Mouse (Mus musculus): ENCODE data around the gene Gm43951. TPM values are rescaled to one million over a fixed set of nuclear protein-coding genes. Genes with fewer than 3 reads are reported as not detected.
"Not testable (repeated sequence)": the region's sequence is repeated elsewhere in the genome, so short reads cannot be mapped to it uniquely, and the experiment has no call there.

Gene Gm43951
- polyA plus RNA-seq, 1 experiment from 2014 or later, result not detected

DNA sequence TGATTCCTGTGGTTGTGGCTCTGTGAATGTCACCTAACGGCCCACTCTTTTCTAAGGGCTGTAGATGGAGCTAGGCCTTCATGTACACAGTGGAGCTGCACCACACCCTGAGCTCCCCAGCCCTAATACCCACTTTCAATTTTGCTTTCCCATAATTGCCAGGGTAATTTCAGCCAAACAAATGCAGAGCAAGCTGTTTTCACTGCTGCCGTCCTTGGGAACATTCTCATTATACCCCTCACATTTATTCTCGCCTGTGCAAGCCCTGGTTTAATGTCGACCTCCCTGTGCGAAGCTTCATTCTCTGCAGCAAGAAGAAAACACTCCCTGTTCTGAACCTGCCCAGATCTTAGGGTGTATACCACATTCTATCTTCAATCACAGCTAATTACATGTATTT is 30.7 kb downstream of the Gm43951 start:
- no peak overlapping the region for H3K9ac ChIP-seq
- H3K9me3 ChIP-seq (ENCODE audit: low read depth, low read length), result no peaks in the 10 kb centered on the region
- ATAC-seq (ENCODE audit: insufficient read depth), result no peak
- peaks cover 57% of the 10 kb centered on the region for H3K36me3 ChIP-seq (ENCODE audit: insufficient read depth)
- no peaks in the 10 kb centered on the region for H3K27me3 ChIP-seq (ENCODE audit: insufficient read depth, low read length)
- no peak overlapping the region for H3K27ac ChIP-seq (ENCODE audit: low read depth)
- WGBS, result 85% methylated on average over 5 of the region's 5 CpGs
- TF ChIP-seq CTCF (IDR thresholded peaks at IDR 0.05; ENCODE audit: low read depth), result no peak
- H3K4me1 ChIP-seq (ENCODE audit: insufficient read depth), result no peaks in the 10 kb centered on the region
- no peak overlapping the region for H3K4me3 ChIP-seq (ENCODE audit: low read depth, low read length)
- DNase-seq, result no peak
- no peak overlapping the region for H3K4me2 ChIP-seq

DNA sequence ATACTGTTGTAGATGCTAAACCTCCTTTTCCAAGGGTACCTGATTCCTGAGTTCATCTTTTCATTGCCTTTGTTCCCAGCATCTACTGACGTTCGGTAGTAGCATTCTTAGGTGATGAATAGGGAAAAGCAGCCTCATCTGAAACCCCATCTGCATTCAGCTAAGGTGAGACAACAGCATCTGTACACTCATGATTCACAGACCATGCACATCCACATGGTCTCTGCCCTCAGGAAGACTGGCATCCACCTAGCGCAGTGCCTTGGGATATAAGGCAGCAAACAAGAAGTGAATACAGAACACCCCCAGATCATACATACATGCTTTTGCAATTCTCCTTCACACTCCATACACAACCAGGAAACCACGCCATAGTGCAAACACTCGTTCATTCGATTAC is 31.9 kb downstream of the Gm43951 start:
- Histone ChIP-seq H3K36me3 (ENCODE audit: insufficient read depth) (peaks cover 61% of the 10 kb centered on the region), H3K4me1 (ENCODE audit: insufficient read depth) (no peaks in the 10 kb centered on the region), H3K9me3 (ENCODE audit: low read depth, low read length) (no peaks in the 10 kb centered on the region), H3K9ac (no peak overlapping the region), H3K27ac (ENCODE audit: low read depth) (no peak overlapping the region), H3K4me2 (no peak overlapping the region), H3K4me3 (ENCODE audit: low read depth, low read length) (no peak overlapping the region), H3K27me3 (ENCODE audit: insufficient read depth, low read length) (no peaks in the 10 kb centered on the region)
- no peak for ATAC-seq (ENCODE audit: insufficient read depth)
- no peak for DNase-seq
- no peak for TF ChIP-seq CTCF (IDR thresholded peaks at IDR 0.05; ENCODE audit: low read depth)
- 89% methylated on average over 6 of the region's 6 CpGs for WGBS

DNA sequence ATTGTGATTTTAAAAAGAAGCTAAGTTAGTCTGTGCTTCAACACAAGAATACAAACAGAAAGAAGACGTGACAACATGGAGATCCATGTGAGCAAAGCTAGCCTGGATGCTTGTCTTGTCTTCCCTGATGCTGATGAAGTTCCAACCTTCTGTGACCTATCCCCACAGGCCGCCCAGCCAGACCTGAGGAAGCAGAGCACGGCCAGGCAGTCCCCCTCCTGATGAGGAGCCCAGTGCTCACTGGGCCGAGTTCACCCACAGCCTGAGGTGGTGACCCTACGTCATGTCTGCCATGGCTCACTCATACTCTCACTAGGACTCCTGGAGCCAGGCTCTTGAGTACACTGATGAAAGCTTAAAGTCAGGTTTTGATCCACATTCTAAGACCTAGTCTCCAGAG is 33.1 kb downstream of the Gm43951 start:
- ATAC-seq (ENCODE audit: insufficient read depth) (no peak), DNase-seq (no peak)
- Histone ChIP-seq H3K9ac (no peak overlapping the region), H3K27ac (ENCODE audit: low read depth) (no peak overlapping the region), H3K27me3 (ENCODE audit: insufficient read depth, low read length) (no peaks in the 10 kb centered on the region), H3K9me3 (ENCODE audit: low read depth, low read length) (no peaks in the 10 kb centered on the region), H3K4me2 (no peak overlapping the region), H3K4me1 (ENCODE audit: insufficient read depth) (no peaks in the 10 kb centered on the region), H3K4me3 (ENCODE audit: low read depth, low read length) (no peak overlapping the region), H3K36me3 (ENCODE audit: insufficient read depth) (peaks cover 69% of the 10 kb centered on the region)
- 79% methylated on average over 5 of the region's 5 CpGs for WGBS
- TF ChIP-seq CTCF (IDR thresholded peaks at IDR 0.05; ENCODE audit: low read depth), result no peak

DNA sequence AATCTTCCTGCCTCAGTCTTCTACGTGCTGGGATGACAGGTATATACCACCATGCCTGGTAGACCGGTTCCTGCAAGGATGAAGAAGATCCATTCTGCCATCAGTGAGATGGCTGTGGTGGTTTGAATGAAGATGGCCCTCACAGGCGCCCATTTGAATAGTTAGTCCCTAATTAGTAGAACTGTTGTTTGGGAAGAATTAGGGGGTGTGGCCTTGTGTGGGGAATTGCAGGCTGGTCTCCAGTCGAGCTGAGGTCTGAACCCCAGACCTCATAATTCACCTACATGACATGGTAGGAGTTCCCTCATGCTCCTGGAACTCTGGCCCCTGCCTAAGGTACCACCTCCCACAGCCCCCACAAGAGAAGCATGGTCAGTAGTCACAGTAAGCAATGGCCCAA is 34.7 kb downstream of the Gm43951 start:
- not testable (repeated sequence) for DNase-seq; H3K9me3 ChIP-seq (ENCODE audit: low read depth, low read length); H3K4me1 ChIP-seq (ENCODE audit: insufficient read depth); H3K9ac ChIP-seq; ATAC-seq (ENCODE audit: insufficient read depth); H3K27ac ChIP-seq (ENCODE audit: low read depth); H3K27me3 ChIP-seq (ENCODE audit: insufficient read depth, low read length); H3K4me3 ChIP-seq (ENCODE audit: low read depth, low read length); H3K4me2 ChIP-seq
- H3K36me3 ChIP-seq (ENCODE audit: insufficient read depth), result peaks cover 62% of the 10 kb centered on the region
- 73% methylated on average over 4 of the region's 4 CpGs for WGBS

DNA sequence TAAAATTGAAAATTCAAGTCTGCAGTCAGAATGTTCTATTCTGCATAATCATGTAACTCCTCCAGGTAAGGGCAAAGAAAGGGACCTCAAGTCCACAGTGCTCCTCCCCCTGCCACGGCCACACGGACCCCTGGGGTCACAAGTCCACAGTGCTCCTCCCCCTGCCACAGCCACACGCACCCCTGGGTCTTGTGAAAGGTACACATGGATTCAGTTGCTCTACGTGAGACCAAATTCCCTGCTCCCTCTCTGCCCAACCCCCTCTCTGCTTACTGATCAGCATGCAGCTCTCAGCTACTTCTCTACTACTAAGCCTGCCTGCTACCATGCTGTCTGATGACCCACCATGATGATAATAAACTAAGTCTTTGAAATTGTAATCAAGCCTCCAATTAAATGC is 36.8 kb downstream of the Gm43951 start:
- Histone ChIP-seq H3K4me3 (ENCODE audit: low read depth, low read length) (no peak overlapping the region), H3K9ac (no peak overlapping the region), H3K27ac (ENCODE audit: low read depth) (no peak overlapping the region), H3K27me3 (ENCODE audit: insufficient read depth, low read length) (no peaks in the 10 kb centered on the region), H3K4me2 (no peak overlapping the region), H3K36me3 (ENCODE audit: insufficient read depth) (peaks cover 63% of the 10 kb centered on the region), H3K4me1 (ENCODE audit: insufficient read depth) (no peaks in the 10 kb centered on the region), H3K9me3 (ENCODE audit: low read depth, low read length) (no peaks in the 10 kb centered on the region)
- no peak for TF ChIP-seq CTCF (IDR thresholded peaks at IDR 0.05; ENCODE audit: low read depth)
- WGBS, result 61% methylated on average over 4 of the region's 4 CpGs
- DNase-seq (no peak), ATAC-seq (ENCODE audit: insufficient read depth) (no peak)

DNA sequence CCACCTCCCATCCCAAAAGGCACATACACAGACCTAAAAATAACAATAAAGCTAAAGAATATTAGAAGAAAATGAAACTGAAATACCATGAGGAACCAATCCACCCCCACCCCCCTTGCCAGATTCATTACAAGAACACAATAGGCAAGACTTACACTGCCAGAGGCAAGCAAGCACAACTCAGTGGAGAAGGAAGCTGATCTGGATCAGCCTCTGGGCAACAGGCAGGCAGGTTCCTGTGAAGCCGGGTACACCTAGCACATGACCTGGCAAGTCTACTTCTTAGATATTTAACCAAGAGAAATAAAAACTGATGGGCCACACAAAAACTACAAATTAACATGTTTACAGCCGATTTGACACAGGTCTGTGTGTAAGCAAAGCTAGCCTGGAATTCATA is 43.4 kb downstream of the Gm43951 start:
- no peak for TF ChIP-seq CTCF (IDR thresholded peaks at IDR 0.05; ENCODE audit: low read depth)
- H3K27ac ChIP-seq (ENCODE audit: low read depth), result no peak overlapping the region
- H3K4me2 ChIP-seq, result no peak overlapping the region
- no peaks in the 10 kb centered on the region for H3K27me3 ChIP-seq (ENCODE audit: insufficient read depth, low read length)
- H3K4me3 ChIP-seq (ENCODE audit: low read depth, low read length), result no peak overlapping the region
- no peaks in the 10 kb centered on the region for H3K4me1 ChIP-seq (ENCODE audit: insufficient read depth)
- ATAC-seq (ENCODE audit: insufficient read depth) (no peak), DNase-seq (no peak)
- no peaks in the 10 kb centered on the region for H3K9me3 ChIP-seq (ENCODE audit: low read depth, low read length)
- no peak overlapping the region for H3K9ac ChIP-seq
- 91% methylated on average over 2 of the region's 2 CpGs for WGBS
- peaks cover 61% of the 10 kb centered on the region for H3K36me3 ChIP-seq (ENCODE audit: insufficient read depth)

DNA sequence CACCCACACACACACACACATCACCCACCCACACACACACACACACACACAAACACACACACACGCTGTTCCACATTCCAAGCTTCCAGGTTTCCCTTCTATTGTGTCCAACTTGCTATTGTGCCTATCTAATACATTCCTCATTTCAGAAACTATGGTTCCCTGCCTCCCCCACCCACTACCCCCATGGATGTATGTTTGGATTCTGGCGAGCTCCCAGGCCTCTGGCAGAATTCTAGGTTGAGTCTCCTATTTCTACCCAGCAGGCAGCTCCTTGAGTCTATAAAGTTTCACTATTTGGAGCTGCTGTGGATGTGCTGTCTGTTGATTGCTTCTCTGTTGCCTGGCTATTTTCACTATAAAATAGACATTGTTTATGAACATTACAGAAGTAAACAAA is 50.0 kb downstream of the Gm43951 start:
- H3K9me3 ChIP-seq (ENCODE audit: low read depth, low read length), result no peaks in the 10 kb centered on the region
- H3K27ac ChIP-seq (ENCODE audit: low read depth), result no peak overlapping the region
- H3K9ac ChIP-seq, result no peak overlapping the region
- H3K4me3 ChIP-seq (ENCODE audit: low read depth, low read length), result no peak overlapping the region
- H3K36me3 ChIP-seq (ENCODE audit: insufficient read depth), result peaks cover 37% of the 10 kb centered on the region
- no peaks in the 10 kb centered on the region for H3K27me3 ChIP-seq (ENCODE audit: insufficient read depth, low read length)
- WGBS, result 56% methylated on average over 2 of the region's 2 CpGs
- DNase-seq, result no peak
- TF ChIP-seq CTCF (IDR thresholded peaks at IDR 0.05; ENCODE audit: low read depth), result no peak
- no peaks in the 10 kb centered on the region for H3K4me1 ChIP-seq (ENCODE audit: insufficient read depth)
- H3K4me2 ChIP-seq, result no peak overlapping the region
- ATAC-seq (ENCODE audit: insufficient read depth), result no peak

DNA sequence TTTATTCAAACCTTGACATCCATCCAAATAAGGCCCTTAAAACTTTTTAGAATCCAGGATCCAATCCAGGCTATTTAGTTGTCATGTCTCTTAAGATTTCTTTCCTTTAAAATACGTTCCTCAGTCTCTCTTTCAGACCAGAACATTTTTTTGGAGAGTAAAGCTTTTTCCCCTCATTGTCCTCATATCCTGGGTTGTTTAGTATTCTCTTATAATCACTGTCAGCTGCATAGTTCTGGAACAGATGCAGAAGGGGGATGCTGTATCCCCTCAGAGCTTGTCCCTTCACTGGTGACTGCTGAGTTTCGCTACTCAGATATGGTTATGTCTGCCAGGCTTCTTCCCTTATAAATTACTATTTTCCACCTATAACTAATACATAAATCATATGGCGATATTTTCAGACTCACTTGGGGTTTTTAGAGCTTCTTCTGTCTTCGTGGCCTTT is 50.6 kb downstream of the Gm43951 start:
- DNase-seq (no peak), ATAC-seq (ENCODE audit: insufficient read depth) (no peak)
- no peak overlapping the region for H3K9ac ChIP-seq
- H3K27me3 ChIP-seq (ENCODE audit: insufficient read depth, low read length), result no peaks in the 10 kb centered on the region
- no peaks in the 10 kb centered on the region for H3K9me3 ChIP-seq (ENCODE audit: low read depth, low read length)
- H3K4me1 ChIP-seq (ENCODE audit: insufficient read depth), result no peaks in the 10 kb centered on the region
- peaks cover 37% of the 10 kb centered on the region for H3K36me3 ChIP-seq (ENCODE audit: insufficient read depth)
- no peak overlapping the region for H3K4me2 ChIP-seq
- H3K4me3 ChIP-seq (ENCODE audit: low read depth, low read length), result no peak overlapping the region
- 80% methylated on average over 4 of the region's 4 CpGs for WGBS
- TF ChIP-seq CTCF (IDR thresholded peaks at IDR 0.05; ENCODE audit: low read depth), result no peak
- H3K27ac ChIP-seq (ENCODE audit: low read depth), result no peak overlapping the region
